Mouse (Mus musculus) MEL (cell line): ENCODE results near the gene Vill. TPM values are rescaled to one million over a fixed set of nuclear protein-coding genes. Genes with fewer than 3 reads are reported as not detected.

ENCODE experiments used
- DNase-seq: peaks from one replicate; pipeline ENCODE4 v3.0.0; 2011; ENCODE audit warnings: low read depth, low spot score
- H3K27ac ChIP-seq: 2 replicates; pipeline ENCODE4 v1.5.1; 2012; ENCODE audit warnings: low read depth, mild to moderate bottlenecking, control low read depth, low read length, moderate library complexity; ENCODE audit not compliant: control insufficient read depth
- H3K27me3 ChIP-seq, 2 experiments: fragments of 150-350 bp in 1 of 2; sonication (generic) in 1 of 2; 2 replicates each; pipeline ENCODE4 v1.6.1; 2012; ENCODE audit warnings: low read length in 2 of 2, mild to moderate bottlenecking in 2 of 2, improper control_type of control experiment in 1 of 2, moderate library complexity in 1 of 2; ENCODE audit not compliant: insufficient read depth in 2 of 2, control insufficient read depth in 1 of 2
- H3K36me3 ChIP-seq, 2 experiments: 2 replicates each; pipeline ENCODE4 v1.6.1; 2012 to 2014; ENCODE audit warnings: low read length in 2 of 2, improper control_type of control experiment in 1 of 2, inconsistent platforms in 1 of 2, mild to moderate bottlenecking in 1 of 2; ENCODE audit not compliant: insufficient read depth in 2 of 2, control insufficient read depth in 1 of 2
- H3K4me1 ChIP-seq, 2 experiments: fragments of 150-350 bp in 1 of 2; sonication (generic) in 1 of 2; 2 replicates each; pipeline ENCODE4 v1.6.1; 2012; ENCODE audit warnings: low read length in 2 of 2, improper control_type of control experiment in 1 of 2, mild to moderate bottlenecking in 1 of 2; ENCODE audit not compliant: insufficient read depth in 2 of 2, control insufficient read depth in 1 of 2
- H3K4me3 ChIP-seq, 2 experiments: fragments of 150-350 bp in 1 of 2; sonication (generic) in 1 of 2; 2 replicates each; pipeline ENCODE4 v1.5.1; 2012; ENCODE audit warnings: low read depth in 2 of 2, low read length in 2 of 2, mild to moderate bottlenecking in 2 of 2, moderate library complexity in 2 of 2, control low read depth in 1 of 2, improper control_type of control experiment in 1 of 2; ENCODE audit not compliant: control insufficient read depth in 1 of 2, insufficient read depth in 1 of 2
- H3K79me2 ChIP-seq: 2 replicates; pipeline ENCODE4 v1.6.1; 2012; ENCODE audit warnings: mild to moderate bottlenecking, low read length, moderate library complexity; ENCODE audit not compliant: control insufficient read depth, poor library complexity, insufficient read depth
- H3K9ac ChIP-seq: 2 replicates; pipeline ENCODE4 v1.6.1; 2012; ENCODE audit warnings: low read depth, mild to moderate bottlenecking, control low read depth, low read length, moderate library complexity; ENCODE audit not compliant: control insufficient read depth, poor library complexity, severe bottlenecking
- H3K9me3 ChIP-seq: fragments of 150-350 bp; sonication (generic); replicated peaks from 2 replicates; pipeline ENCODE4 v1.6.1; 2012; ENCODE audit warnings: mild to moderate bottlenecking, low read length, improper control_type of control experiment, moderate library complexity; ENCODE audit not compliant: insufficient read depth
- BHLHE40 ChIP-seq: IDR thresholded peaks from 2 replicates; pipeline ENCODE4 v1.6.1; 2012; ENCODE audit warnings: low read depth, mild to moderate bottlenecking, inconsistent platforms, low read length, improper control_type of control experiment, borderline replicate concordance
- ETS1 ChIP-seq: IDR thresholded peaks from 2 replicates; pipeline ENCODE4 v1.6.1; 2012; ENCODE audit warnings: low read depth, mild to moderate bottlenecking, inconsistent platforms, low read length, improper control_type of control experiment, moderate library complexity
- HCFC1 ChIP-seq: IDR thresholded peaks from 2 replicates; pipeline ENCODE4 v1.6.1; 2012; ENCODE audit warnings: low read depth, mild to moderate bottlenecking, inconsistent platforms, low read length, improper control_type of control experiment, moderate library complexity
- MAFK ChIP-seq: IDR thresholded peaks from 2 replicates; pipeline ENCODE4 v1.6.1; 2011; ENCODE audit warnings: low read depth, mild to moderate bottlenecking, low read length, improper control_type of control experiment, borderline replicate concordance
- MAZ ChIP-seq: IDR thresholded peaks from 2 replicates; pipeline ENCODE4 v1.6.1; 2012; ENCODE audit warnings: low read depth, mild to moderate bottlenecking, inconsistent platforms, low read length, improper control_type of control experiment
- MYB ChIP-seq: IDR thresholded peaks from 2 replicates; pipeline ENCODE4 v1.6.1; 2011; ENCODE audit warnings: mild to moderate bottlenecking, low read depth, low read length, improper control_type of control experiment
- POLR2A ChIP-seq, 2 experiments: IDR thresholded peaks; 2 replicates each; pipeline ENCODE4 v1.6.1; 2011 to 2012; ENCODE audit warnings: low read length in 2 of 2, mild to moderate bottlenecking in 2 of 2, control low read depth in 1 of 2, improper control_type of control experiment in 1 of 2, low read depth in 1 of 2, moderate library complexity in 1 of 2; ENCODE audit not compliant: control insufficient read depth in 1 of 2, insufficient read depth in 1 of 2, poor library complexity in 1 of 2
- SIN3A ChIP-seq: IDR thresholded peaks from 2 replicates; pipeline ENCODE4 v1.6.1; 2012; ENCODE audit warnings: low read length, improper control_type of control experiment, inconsistent platforms
- TAL1 ChIP-seq: IDR thresholded peaks from 2 replicates; pipeline ENCODE4 v1.6.1; 2012; ENCODE audit warnings: mild to moderate bottlenecking, inconsistent platforms, low read length, moderate library complexity, mixed read lengths
- USF2 ChIP-seq, 2 experiments: IDR thresholded peaks; 2 replicates each; pipeline ENCODE4 v1.6.1; 2011 to 2012; ENCODE audit warnings: improper control_type of control experiment in 2 of 2, low read length in 2 of 2, borderline replicate concordance in 1 of 2, inconsistent platforms in 1 of 2, low read depth in 1 of 2, mild to moderate bottlenecking in 1 of 2; ENCODE audit not compliant: insufficient read depth in 1 of 2
- ZC3H11A ChIP-seq: IDR thresholded peaks from 2 replicates; pipeline ENCODE4 v1.6.1; 2012; ENCODE audit warnings: low read depth, mild to moderate bottlenecking, inconsistent platforms, low read length, improper control_type of control experiment
- ZNF384 ChIP-seq: IDR thresholded peaks from 2 replicates; pipeline ENCODE4 v1.6.1; 2012; ENCODE audit warnings: low read depth, mild to moderate bottlenecking, inconsistent platforms, low read length, improper control_type of control experiment
- polyA plus RNA-seq, 2 experiments: library from polyadenylated mRNA; stranded (reverse) in 1 of 2; unstranded in 1 of 2; fragments of >175 nt in 1 of 2; fragments of >200 nt in 1 of 2; gene quantifications; 2 replicates each; pipeline versions ENCODE4 v1.2.1 to v1.2.4; 2012; ENCODE audit warnings: low replicate concordance in 2 of 2, low read depth in 1 of 2; ENCODE audit not compliant: insufficient read length in 2 of 2, insufficient read depth in 1 of 2, missing spikeins in 1 of 2
- total RNA-seq: library from RNA; depleted of rRNA; stranded (reverse); fragments of 300-350 nt; gene quantifications from 2 replicates; pipeline ENCODE4 v1.2.3, GENCODE M21; 2012

Gene Vill
- total and polyA plus RNA-seq, 3 experiments: 76.2 to 197 (median 90.9) TPM

DNA sequence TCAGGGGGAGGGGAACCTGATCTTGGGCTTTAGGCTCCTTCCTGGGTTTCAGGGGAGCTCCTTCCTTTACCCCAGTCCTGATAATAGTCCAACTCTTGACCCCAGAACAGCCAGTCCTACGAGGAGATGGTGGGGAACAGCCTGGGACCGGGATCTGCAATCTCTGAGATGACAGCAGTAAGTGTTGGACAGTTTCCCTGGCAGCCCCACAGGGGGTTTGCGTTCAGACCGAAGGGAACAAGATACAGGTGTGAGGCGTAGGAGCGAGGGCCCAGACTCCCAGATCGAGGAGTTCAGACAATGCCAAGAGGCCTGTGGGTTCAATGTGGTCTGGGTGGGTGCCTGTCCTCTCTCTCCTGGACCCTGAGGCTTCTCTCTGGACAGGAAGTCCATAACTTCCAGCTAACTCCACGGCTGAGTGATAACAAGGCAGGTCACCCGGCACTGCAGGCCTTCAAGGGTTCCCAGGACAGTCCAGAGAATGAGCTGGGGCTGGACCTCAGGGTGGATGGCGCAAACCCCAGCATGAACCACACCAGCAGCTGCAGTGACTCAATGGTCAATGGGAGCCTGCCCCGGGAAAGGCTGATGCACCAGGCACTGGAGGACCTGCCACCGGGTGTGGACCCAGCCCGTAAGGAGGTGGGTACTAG is 17.7 kb downstream of the Vill start:
- Histone ChIP-seq H3K27me3 (no peaks in the 10 kb centered on the region), H3K27ac (no peak overlapping the region), H3K36me3 (no peaks in the 10 kb centered on the region), H3K4me1 (no peaks in the 10 kb centered on the region), H3K4me3 (no peak overlapping the region), H3K79me2 (no peaks in the 10 kb centered on the region), H3K9ac (no peak overlapping the region), H3K9me3 (no peaks in the 10 kb centered on the region)
- no peak for DNase-seq
- TF ChIP-seq TAL1: no peak
- TF ChIP-seq BHLHE40: no peak
- no peak for TF ChIP-seq ZC3H11A
- TF ChIP-seq HCFC1: no peak
- no peak for TF ChIP-seq USF2 (IDR thresholded peaks at IDR 0.05; ENCODE audit: borderline replicate concordance in 1 of 2, insufficient read depth in 1 of 2, low read depth in 1 of 2, low read length in 2 of 2)
- TF ChIP-seq SIN3A: no peak
- no peak for TF ChIP-seq MAFK

GRCm38 (mm10) chr9:119071786-119072185 is 19.2 kb downstream of the Vill start:
- Histone ChIP-seq H3K4me3 (no peak overlapping the region), H3K36me3 (no peaks in the 10 kb centered on the region), H3K9ac (no peak overlapping the region), H3K4me1 (no peaks in the 10 kb centered on the region), H3K79me2 (no peaks in the 10 kb centered on the region), H3K9me3 (no peaks in the 10 kb centered on the region), H3K27me3 (no peaks in the 10 kb centered on the region), H3K27ac (no peak overlapping the region)
- DNase-seq: no peak
- TF ChIP-seq MAZ (no peak), MYB (no peak)

DNA sequence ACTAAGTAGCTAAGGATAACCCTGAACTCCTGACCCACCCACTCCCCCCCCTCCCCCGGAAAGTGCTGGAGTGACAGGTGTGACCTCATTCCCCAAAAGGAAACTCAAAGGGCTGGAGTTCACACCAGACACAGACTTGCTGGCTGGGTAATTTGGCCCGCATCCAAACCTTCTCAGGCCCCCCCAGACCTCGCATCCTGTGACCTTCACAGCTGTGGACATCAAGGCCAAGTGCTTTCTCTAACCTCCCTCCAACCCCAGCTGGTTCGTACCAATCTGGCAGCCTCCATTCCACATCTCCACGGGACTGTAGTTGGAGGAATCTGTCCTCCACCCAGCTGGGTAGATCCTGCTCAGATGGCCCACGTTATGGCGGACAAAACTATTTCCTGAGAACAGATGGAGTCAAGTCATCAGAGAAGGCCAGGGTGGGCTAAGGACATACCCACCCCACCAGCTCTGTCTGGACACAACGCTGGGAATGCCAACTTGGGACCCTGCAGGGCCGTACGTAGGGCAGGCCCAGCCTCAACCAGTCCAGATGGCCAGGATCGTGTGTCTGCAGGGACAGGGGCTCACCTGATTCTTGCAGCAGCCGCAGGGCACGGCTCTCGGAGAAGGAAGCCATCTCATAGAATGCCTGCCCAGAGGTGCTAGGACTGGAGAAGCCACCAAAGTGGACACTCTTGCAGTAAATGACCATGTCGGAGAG is 20.8 kb downstream of the Vill start:
- Histone ChIP-seq H3K4me1 (no peaks in the 10 kb centered on the region), H3K9me3 (no peaks in the 10 kb centered on the region), H3K27ac (no peak overlapping the region), H3K79me2 (no peaks in the 10 kb centered on the region), H3K27me3 (no peaks in the 10 kb centered on the region), H3K9ac (no peak overlapping the region), H3K36me3 (no peaks in the 10 kb centered on the region), H3K4me3 (no peak overlapping the region)
- DNase-seq: no peak
- TF ChIP-seq USF2 (IDR thresholded peaks at IDR 0.05; ENCODE audit: borderline replicate concordance in 1 of 2, insufficient read depth in 1 of 2, low read depth in 1 of 2, low read length in 2 of 2) (no peak), ZNF384 (no peak), ETS1 (no peak), POLR2A (IDR thresholded peaks at IDR 0.05; ENCODE audit: control insufficient read depth in 1 of 2, insufficient read depth in 1 of 2, low read depth in 1 of 2, low read length in 2 of 2, poor library complexity in 1 of 2) (no peak), ZC3H11A (no peak)
